Mouse (Mus musculus): ENCODE measurements at regions not wholly inside any gene's neighbourhood (a gene's known extent, or its start where the extent isn't known, plus 50 kb on each side); places are given as distances from the start of the nearest gene placed in this dataset.
"Not testable (repeated sequence)": the region's sequence is repeated elsewhere in the genome, so short reads cannot be mapped to it uniquely, and the experiment has no call there.

- DNase-seq (ENCODE audit: low spot score in 2 of 2): no peak
Observed at GRCm38 (mm10) chr15:59734376-59734775, 282.0 kb downstream of the 4933412E24Rik start.

GRCm38 (mm10) chr15:59733932-59734331 is 282.5 kb downstream of the 4933412E24Rik start:
- no peak for DNase-seq (ENCODE audit: low spot score in 2 of 2)

GRCm38 (mm10) chr15:59733031-59733810 is 283.2 kb downstream of the 4933412E24Rik start:
- DNase-seq (ENCODE audit: low spot score in 2 of 2): no peak

GRCm38 (mm10) chr15:59731129-59731528 is 285.3 kb downstream of the 4933412E24Rik start:
- no peak for DNase-seq (ENCODE audit: low spot score in 2 of 2)

- DNase-seq (ENCODE audit: low spot score in 2 of 2): no peak
Observed at GRCm38 (mm10) chr15:59728817-59729560, 287.4 kb downstream of the 4933412E24Rik start.

- peak; percentile 29 to 40 for DNase-seq (ENCODE audit: low spot score in 2 of 2)
Observed at GRCm38 (mm10) chr15:59728131-59728601, 288.2 kb downstream of the 4933412E24Rik start.

- no peak for DNase-seq (ENCODE audit: low spot score in 2 of 2)
Observed at GRCm38 (mm10) chr15:59725881-59726280, 290.5 kb downstream of the 4933412E24Rik start.

- no peak for DNase-seq (ENCODE audit: low spot score in 2 of 2)
Observed at GRCm38 (mm10) chr15:59722661-59723413, 293.6 kb downstream of the 4933412E24Rik start.

- DNase-seq (ENCODE audit: low spot score in 2 of 2): no peak
Observed at GRCm38 (mm10) chr15:59721420-59721819, 295.0 kb downstream of the 4933412E24Rik start.

- no peak for DNase-seq (ENCODE audit: low spot score in 2 of 2)
Observed at GRCm38 (mm10) chr15:59721018-59721417, 295.4 kb downstream of the 4933412E24Rik start.

- DNase-seq (ENCODE audit: low spot score in 2 of 2): no peak
Observed at GRCm38 (mm10) chr15:59720149-59720548, 296.3 kb downstream of the 4933412E24Rik start.

GRCm38 (mm10) chr15:59719383-59720128 is 296.9 kb downstream of the 4933412E24Rik start:
- DNase-seq (ENCODE audit: low spot score in 2 of 2): not testable (repeated sequence)

- DNase-seq (ENCODE audit: low spot score in 2 of 2): no peak
Observed at GRCm38 (mm10) chr15:59716872-59717271, 299.5 kb downstream of the 4933412E24Rik start.

- no peak for DNase-seq (ENCODE audit: low spot score in 2 of 2)
Observed at GRCm38 (mm10) chr15:59715951-59716350, 300.5 kb downstream of the 4933412E24Rik start.

- no peak for DNase-seq (ENCODE audit: low spot score in 2 of 2)
Observed at GRCm38 (mm10) chr15:59713965-59714739, 302.3 kb downstream of the 4933412E24Rik start.

GRCm38 (mm10) chr15:59712077-59712752 is 304.2 kb downstream of the 4933412E24Rik start:
- DNase-seq (ENCODE audit: low spot score in 2 of 2): no peak

GRCm38 (mm10) chr15:59709925-59710324 is 306.5 kb downstream of the 4933412E24Rik start:
- no peak for DNase-seq (ENCODE audit: low spot score in 2 of 2)

GRCm38 (mm10) chr15:59708402-59708801 is 308.0 kb downstream of the 4933412E24Rik start:
- DNase-seq (ENCODE audit: low spot score in 2 of 2): no peak

GRCm38 (mm10) chr15:59707081-59707480 is 309.3 kb downstream of the 4933412E24Rik start:
- no peak for DNase-seq (ENCODE audit: low spot score in 2 of 2)
